8 mouse cellular contexts compared by ENCODE assay signal in the genomic region with DNA sequence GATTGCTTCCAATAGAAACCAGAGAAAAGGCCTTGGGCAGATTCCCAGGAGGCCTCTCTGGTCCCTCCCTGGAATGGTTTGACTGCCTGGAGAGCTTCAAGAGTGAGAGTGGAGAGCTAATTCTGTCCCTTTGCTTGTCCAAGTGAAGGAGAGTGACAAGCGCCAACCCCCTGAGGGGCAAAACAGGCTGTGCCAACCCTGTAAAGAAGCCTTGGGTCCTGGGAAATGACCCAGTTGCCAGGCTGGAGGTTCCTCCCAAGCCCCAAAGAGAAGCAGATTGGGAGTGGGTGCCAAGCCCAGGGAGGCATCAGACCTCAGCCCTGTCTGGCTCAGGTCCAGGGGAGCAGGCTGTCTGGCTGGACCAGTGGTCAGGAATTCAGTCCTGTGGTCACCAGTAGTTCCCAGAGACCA. TPM values are rescaled to one million over a fixed set of nuclear protein-coding genes. Genes with fewer than 3 reads are reported as not detected.
A peak's percentile ranks its signal among the peaks of the same experiment; 100 is the strongest.
DNase-seq lines count a peak whose midpoint lies in the region; ATAC-seq lines count a peak whose summit lies in the region.

No protein-coding gene starts in this region.

- no peak overlapping the region for H3K4me3 ChIP-seq in macrophage (ENCODE audit: inconsistent target)

- ATAC-seq in frontal cortex, adult (ENCODE audit: low TSS enrichment), result peak; percentile 81

- peaks cover 26% of the 10 kb centered on the region for H3K36me3 ChIP-seq in macrophage (ENCODE audit: inconsistent target)

- 80% methylated on average over 1 of the region's 1 CpGs for WGBS in macrophage (ENCODE audit: missing documents)

- no peaks in the 10 kb centered on the region for H3K79me2 ChIP-seq in macrophage (ENCODE audit: inconsistent target)

- intact Hi-C loops in heart, postnatal 10 days (cut with DNase I), result loop anchor here (2.0 kb wide), 3 partner anchors 17 to 37 kb away; partner anchors contain the start of gene Dhrs3

- peak; percentile 98 for DNase-seq in Muller cell, postnatal 12 days (ENCODE audit: inconsistent ontology term)
- peak; percentile 67 for DNase-seq in adrenal gland, postnatal 25 days
- peak; percentile 81 to 83 for DNase-seq in heart, postnatal 10 days
- peak; percentile 81 for DNase-seq in layer of hippocampus, adult 8-10 months (ENCODE audit: low spot score in 2 of 2)
- peak; percentile 41 for DNase-seq in testis, postnatal 14 days (ENCODE audit: low spot score)
- DNase-seq in embryo, embryonic 10.5 days (ENCODE audit: low spot score), result no peak

- peak overlapping the region; percentile 22 for H3K27ac ChIP-seq in macrophage

RNA-seq across cellular contexts. Expression of gene Dhrs3, which starts 37.2 kb away (rescaled TPM):
- 83.0 and 111 TPM in 2 replicates for total RNA-seq in adrenal gland, postnatal 25 days (2021)
- 10 to 100 TPM; 90.2 to 95.2 TPM for total RNA-seq in heart, postnatal 10 days (2021)
- total RNA-seq in layer of hippocampus, adult 8-10 months (2022), result 10 to 100 TPM; 28.7 to 41.1 (median 35.0) TPM
- total RNA-seq in macrophage (2018; cell fraction: chromatin; rRNA removed), result 100 to 1,000 TPM in 24 of 26 experiments, 10 to 100 TPM in 2; 86.8 to 665 (median 236) TPM
- total RNA-seq in macrophage (2018; cell fraction: cytosol; rRNA removed), result 1,000 to 10,000 TPM in 6 of 26 experiments, 100 to 1,000 TPM in 20; 397 to 1,306 (median 691) TPM
- 1,000 to 10,000 TPM in 3 of 26 experiments, 100 to 1,000 TPM in 23; 221 to 1,223 (median 655) TPM for total RNA-seq in macrophage (2018; cell fraction: nucleus; rRNA removed)
- 386 to 676 TPM (median 674 TPM) in 3 replicates for polyA plus RNA-seq in macrophage (2018)
